Mouse (Mus musculus): ENCODE results near the gene St5.

DNA sequence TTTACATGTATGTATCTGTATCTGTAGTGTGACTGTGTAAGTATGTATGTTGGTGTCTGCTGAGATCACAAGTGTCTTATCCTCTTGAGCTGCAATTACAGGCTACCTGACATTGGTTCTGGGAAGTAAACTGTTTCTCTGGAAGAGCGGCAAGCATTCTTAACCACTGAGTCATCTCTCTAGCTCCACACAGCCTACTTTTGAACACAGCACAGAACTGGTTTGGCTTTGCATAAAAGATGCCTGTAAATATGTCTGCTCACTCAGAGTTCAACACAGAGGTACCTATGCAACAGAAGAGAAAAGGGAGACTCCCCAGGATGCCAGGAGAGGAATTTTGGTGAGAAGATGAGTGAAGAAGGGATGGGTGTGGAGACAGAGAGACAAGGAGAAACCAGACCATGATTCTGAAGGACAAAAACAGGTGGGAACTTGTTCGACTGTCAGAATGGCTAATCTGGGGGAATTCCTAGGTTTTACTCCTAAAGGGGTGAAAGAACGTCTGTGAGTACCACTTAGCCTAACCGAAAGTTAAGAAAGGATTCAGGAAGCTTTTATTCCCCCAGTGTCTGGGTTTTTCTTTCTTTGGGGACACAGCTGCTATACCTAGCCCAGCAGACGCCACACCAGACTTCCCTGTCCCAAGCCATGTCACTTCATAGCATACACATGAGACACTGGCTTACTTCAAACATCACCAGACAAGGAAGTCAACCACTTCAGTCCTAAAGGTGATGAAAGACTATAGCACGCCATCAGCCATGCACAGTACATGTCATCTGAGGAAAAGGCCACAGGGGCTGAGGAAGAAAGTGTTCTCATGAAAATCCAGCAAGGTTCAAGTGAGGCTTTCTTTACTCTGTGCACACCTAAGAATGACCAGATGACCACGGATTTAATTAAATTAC lies 73.3 kb downstream of the St5 start:
- TF ChIP-seq POLR2A (IDR thresholded peaks at IDR 0.05; ENCODE audit: borderline replicate concordance, insufficient read depth, low read length) (no peak), CTCF (IDR thresholded peaks at IDR 0.05; ENCODE audit: borderline replicate concordance, insufficient read depth, low read depth, low read length) (no peak)

Measured in cerebellum, adult 2 months (tissue).